Mouse (Mus musculus) liver, embryonic 14.5 days (tissue): Measurements from ENCODE around the gene C5ar1. TPM values are rescaled to one million over a fixed set of nuclear protein-coding genes. Genes with fewer than 3 reads are reported as not detected.

Source experiments
- ATAC-seq: fragments of 200-750 bp; cut with Nextera tagmentation; 2 replicates; pipeline ENCODE4 v1.8.0; 2017; ENCODE audit warnings: moderate number of reproducible peaks, mild to moderate bottlenecking, moderate library complexity; ENCODE audit not compliant: insufficient read depth
- DNase-seq, 3 experiments: peaks; one replicate each; pipeline ENCODE4 v3.0.0-alpha.2; 2012 to 2013; ENCODE audit warnings: low read depth in 3 of 3, low spot score in 3 of 3
- H3K27ac ChIP-seq: fragments of 300-500 bp; sonication (generic); 2 replicates; pipeline ENCODE4 v1.5.1; 2014; ENCODE audit warnings: moderate library complexity, mild to moderate bottlenecking, control low read depth, inconsistent platforms
- H3K27me3 ChIP-seq: fragments of 300-500 bp; sonication (generic); 2 replicates; pipeline ENCODE4 v1.6.1; 2014; ENCODE audit warnings: mild to moderate bottlenecking, low read length, moderate library complexity; ENCODE audit not compliant: control insufficient read depth, insufficient read depth
- H3K36me3 ChIP-seq: fragments of 300-500 bp; sonication (generic); replicated peaks from 2 replicates; pipeline ENCODE4 v1.6.1; 2014; ENCODE audit warnings: low read depth; ENCODE audit not compliant: control insufficient read depth, insufficient read depth
- H3K4me1 ChIP-seq, 2 experiments: fragments of 200-500 bp in 1 of 2; fragments of 300-500 bp in 1 of 2; sonication (generic) in 1 of 2; replicated peaks; 2 replicates each; pipeline ENCODE4 v1.6.1; 2012 to 2014; ENCODE audit warnings: antibody characterized with exemption in 1 of 2, inconsistent platforms in 1 of 2, low read length in 1 of 2; ENCODE audit not compliant: control insufficient read depth in 2 of 2, insufficient read depth in 2 of 2
- H3K4me2 ChIP-seq: fragments of 300-500 bp; sonication (generic); 2 replicates; pipeline ENCODE4 v1.6.1; 2014; ENCODE audit warnings: low read depth, mild to moderate bottlenecking, control low read depth, moderate library complexity
- H3K4me3 ChIP-seq, 2 experiments: fragments of 200-500 bp in 1 of 2; fragments of 300-500 bp in 1 of 2; sonication (generic) in 1 of 2; 2 replicates each; pipeline ENCODE4 v1.5.1; 2012 to 2014; ENCODE audit warnings: low read depth in 2 of 2, low read length in 2 of 2, mild to moderate bottlenecking in 2 of 2, control low read depth in 1 of 2, inconsistent platforms in 1 of 2, moderate library complexity in 1 of 2; ENCODE audit not compliant: insufficient read depth in 1 of 2
- H3K9ac ChIP-seq: fragments of 300-500 bp; sonication (generic); replicated peaks from 2 replicates; pipeline ENCODE4 v1.6.1; 2014; ENCODE audit warnings: mild to moderate bottlenecking, control low read depth, moderate library complexity
- H3K9me3 ChIP-seq: fragments of 300-500 bp; sonication (generic); 2 replicates; pipeline ENCODE4 v1.6.1; 2016; ENCODE audit warnings: low read length, mixed read lengths; ENCODE audit not compliant: control insufficient read depth
- CTCF ChIP-seq: IDR thresholded peaks from 2 replicates; pipeline ENCODE4 v1.5.1; 2016; ENCODE audit warnings: antibody characterized with exemption, low read depth, control low read depth
- EP300 ChIP-seq: IDR thresholded peaks from 2 replicates; pipeline ENCODE4 v1.6.1; 2016; ENCODE audit warnings: antibody characterized with exemption, low read depth
- WGBS: fragments of 180-500 bp; shearing (Covaris S2); extraction: QIAGEN DNeasy Blood & Tissue Kit; methylation state at CpG from one replicate; pipeline ENCODE4 v1.1.7; 2014; ENCODE audit not compliant: insufficient replicate concordance; 5-methylcytosine and 5-hydroxymethylcytosine counted together
- polyA plus RNA-seq, 2 experiments: library from polyadenylated mRNA; depleted of rRNA in 1 of 2; stranded (reverse) in 1 of 2; unstranded in 1 of 2; fragments of >200 nt; fragmentation: Nextera tagmentation in 1 of 2; extraction: Ambion mirVana in 1 of 2; gene quantifications; 2 replicates each; pipeline versions ENCODE4 v1.2.1 to v1.2.3; 2012 to 2014

The C5ar1 gene
- polyA plus RNA-seq, 2 experiments, result 0.95 to 1.9 TPM

DNA sequence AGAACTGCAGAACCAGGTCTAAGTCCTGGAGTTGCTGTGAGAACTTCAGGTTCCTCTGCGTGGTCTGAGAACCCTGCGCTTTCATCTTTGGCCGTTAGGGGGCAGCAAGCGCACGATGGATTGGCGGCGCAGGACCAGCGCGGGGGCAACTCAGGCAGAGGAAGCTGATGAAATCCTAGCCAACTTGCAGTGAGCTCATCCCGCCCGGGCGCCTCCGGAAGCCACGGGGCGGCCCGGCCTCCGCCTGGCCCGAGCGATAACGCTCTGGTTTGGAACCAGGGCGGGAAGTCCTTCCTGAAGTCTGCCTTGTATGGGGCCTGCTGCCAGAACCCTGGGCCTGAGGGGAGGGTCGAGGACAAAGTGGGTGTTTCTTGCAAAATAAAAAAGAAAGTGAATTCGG, 35.5 kb upstream of the C5ar1 start:
- Histone ChIP-seq H3K36me3 (no peaks in the 10 kb centered on the region), H3K27me3 (peaks cover 13% of the 10 kb centered on the region), H3K4me2 (peak overlapping the region; percentile 79), H3K4me3 (peak overlapping the region; percentile 54 to 57), H3K4me1 (peaks cover 15 to 21% of the 10 kb centered on the region in 2 experiments), H3K9me3 (no peaks in the 10 kb centered on the region), H3K27ac (peak overlapping the region; percentile 92), H3K9ac (peak overlapping the region; percentile 70)
- ATAC-seq (peak; percentile 84), DNase-seq (peak; percentile 92 to 95 (median 93))
- TF ChIP-seq EP300 (peak; percentile 93), CTCF (peak; percentile 99)
- under 1% methylated on average over 23 of the region's 23 CpGs for WGBS

DNA sequence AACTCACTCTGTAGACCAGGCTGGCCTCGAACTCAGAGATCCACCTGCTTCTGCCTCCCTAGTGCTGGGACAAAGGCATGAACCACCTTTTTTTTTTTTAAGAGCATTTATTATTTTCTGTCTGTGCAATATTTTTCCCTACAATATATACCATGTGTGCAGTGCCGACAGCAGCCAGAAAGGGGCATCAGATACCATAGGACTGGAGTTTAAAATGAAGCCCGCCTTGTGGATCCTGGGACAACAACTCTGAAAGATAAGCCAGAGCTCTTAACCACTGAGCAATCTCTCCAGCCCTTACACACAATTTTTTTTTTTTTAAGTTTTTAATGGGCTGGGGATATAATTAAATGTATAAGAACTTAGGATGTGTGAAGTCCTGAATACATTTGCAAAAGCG, 35.0 kb upstream of the C5ar1 start:
- peak overlapping the region; percentile 79 for H3K4me2 ChIP-seq
- H3K4me1 ChIP-seq, result peaks cover 15 to 21% of the 10 kb centered on the region in 2 experiments
- no peaks in the 10 kb centered on the region for H3K9me3 ChIP-seq
- H3K36me3 ChIP-seq, result no peaks in the 10 kb centered on the region
- no peak for TF ChIP-seq EP300
- TF ChIP-seq CTCF, result no peak
- DNase-seq (peak in 1 of 3 experiments; percentile 79), ATAC-seq (peak; percentile 42)
- H3K9ac ChIP-seq, result peak overlapping the region; percentile 69
- H3K27ac ChIP-seq, result peak overlapping the region; percentile 92
- H3K27me3 ChIP-seq, result peaks cover 8% of the 10 kb centered on the region
- peak overlapping the region; percentile 40 to 54 for H3K4me3 ChIP-seq
- WGBS, result 8% methylated on average over 4 of the region's 4 CpGs

DNA sequence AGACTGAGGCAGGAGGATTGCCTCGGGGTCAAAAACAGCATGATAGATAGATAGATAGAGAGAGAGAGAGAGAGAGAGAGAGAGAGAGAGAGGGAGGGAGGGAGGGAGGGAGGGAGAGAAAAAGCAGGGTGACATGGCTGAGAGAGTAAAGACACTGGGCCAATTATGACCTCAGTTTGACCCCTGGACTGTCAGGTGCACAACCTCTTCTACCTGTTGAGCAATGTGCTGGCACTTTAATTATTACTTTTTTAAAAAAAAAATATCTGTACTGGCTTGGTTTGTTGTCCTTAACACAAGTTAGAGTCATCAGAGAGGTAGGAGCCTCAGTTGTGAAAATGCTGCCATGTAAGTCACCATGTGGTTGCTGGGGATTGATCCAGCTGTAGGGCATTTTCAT, 28.5 kb upstream of the C5ar1 start:
- no peak overlapping the region for H3K4me3 ChIP-seq
- 41% methylated on average over 1 of the region's 1 CpGs for WGBS
- DNase-seq (no peak), ATAC-seq (no peak)
- peaks cover 9 to 15% of the 10 kb centered on the region in 2 experiments for H3K4me1 ChIP-seq
- H3K9me3 ChIP-seq, result no peaks in the 10 kb centered on the region
- H3K36me3 ChIP-seq, result peaks cover 13% of the 10 kb centered on the region
- no peak overlapping the region for H3K4me2 ChIP-seq
- H3K27ac ChIP-seq, result no peak overlapping the region
- TF ChIP-seq CTCF (no peak), EP300 (no peak)
- H3K27me3 ChIP-seq, result no peaks in the 10 kb centered on the region
- H3K9ac ChIP-seq, result no peak overlapping the region

DNA sequence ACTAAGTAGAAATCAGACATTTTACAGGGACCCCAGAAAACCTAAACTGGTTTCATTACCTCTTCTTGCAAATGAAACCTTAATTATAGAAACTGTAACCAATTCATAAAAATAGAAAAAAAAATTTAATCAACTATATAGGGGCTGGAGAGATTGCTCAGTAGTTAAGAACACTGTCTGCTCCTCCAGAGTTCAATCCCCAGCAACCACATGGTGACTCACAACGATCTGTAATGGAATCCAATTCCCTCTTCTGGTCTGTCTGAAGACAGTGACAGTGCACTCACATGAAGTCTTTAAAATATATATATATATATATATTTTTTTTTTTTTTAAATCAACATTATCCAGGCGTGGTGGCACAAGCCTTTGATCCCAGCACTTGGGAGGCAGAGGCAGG, 27.7 kb upstream of the C5ar1 start:
- Histone ChIP-seq H3K4me3 (peak overlapping the region; percentile 63 to 84; a peak in 3 of 4 replicates), H3K27ac (peak overlapping the region; percentile 81; the same call in 1 of the 2 replicates), H3K4me1 (peaks cover 9 to 15% of the 10 kb centered on the region in 2 experiments), H3K9me3 (no peaks in the 10 kb centered on the region), H3K4me2 (peak overlapping the region; percentile 81), H3K9ac (peak overlapping the region; percentile 81), H3K36me3 (peaks cover 21% of the 10 kb centered on the region), H3K27me3 (no peaks in the 10 kb centered on the region)
- ATAC-seq, result no peak
- WGBS, result 62% methylated on average over 2 of the region's 2 CpGs
- DNase-seq, result no peak
- TF ChIP-seq CTCF (no peak), EP300 (no peak)

DNA sequence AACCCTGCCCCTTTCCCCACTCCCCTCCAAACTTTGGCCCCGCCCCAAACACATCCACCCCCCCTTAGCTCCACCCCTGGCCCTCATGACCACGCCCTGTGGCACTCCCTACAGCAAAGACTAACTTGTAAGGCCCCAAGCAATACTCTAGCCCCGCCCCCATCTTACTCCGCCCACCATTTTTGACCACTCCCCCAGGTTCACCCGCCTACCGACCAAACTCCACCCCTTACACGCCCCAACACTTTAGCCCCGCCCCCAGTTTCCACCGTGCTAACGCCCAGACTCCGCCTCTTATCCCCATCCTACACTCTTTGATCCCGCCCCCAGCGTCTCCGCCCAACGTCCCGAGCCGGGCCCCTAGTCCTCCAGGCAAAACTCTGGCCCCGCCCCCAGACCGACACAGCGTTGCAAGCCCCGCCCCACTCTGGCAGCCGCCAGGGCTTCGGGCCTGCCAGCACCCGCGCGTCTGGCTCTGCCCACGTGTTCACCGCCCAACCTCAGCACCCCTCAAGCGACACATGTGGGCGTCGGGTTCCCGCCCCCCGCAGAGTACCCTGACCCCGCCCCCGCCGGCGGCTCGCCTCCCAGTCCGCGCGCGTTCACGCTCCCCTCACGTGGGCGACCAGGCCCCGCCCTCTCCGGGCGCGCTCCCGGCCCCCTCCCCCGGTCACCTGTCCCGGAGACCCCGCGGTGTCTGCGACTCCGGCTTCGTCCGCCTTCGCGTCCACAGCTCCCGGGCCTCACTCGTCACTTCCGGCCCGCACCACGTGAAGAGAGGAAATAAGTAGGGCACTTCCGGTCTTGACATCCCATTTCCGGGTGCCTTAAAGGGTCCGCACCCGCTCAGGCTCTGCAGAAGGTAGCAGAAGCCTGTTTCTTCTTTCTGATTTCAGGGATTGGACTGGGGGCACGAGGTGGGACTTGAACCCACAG, 27.0 kb upstream of the C5ar1 start, which contains the start of gene Ccdc9:
TSS of gene Ccdc9 (minus strand) at position 770 of the 936 bp plus-strand sequence.
- H3K9me3 ChIP-seq, result no peaks in the 10 kb centered on the region
- H3K9ac ChIP-seq, result peak within 1 kb of the TSS; percentile 81
- peak within 1 kb of the TSS; percentile 63 to 84 for H3K4me3 ChIP-seq
- TF ChIP-seq EP300 (no peak), CTCF (no peak)
- under 1% methylated on average over 70 of the region's 70 CpGs for WGBS
- H3K27ac ChIP-seq, result peak within 1 kb of the TSS; percentile 81
- DNase-seq (peak; percentile 94 to 97 (median 96)), ATAC-seq (peak; percentile 86)
- H3K36me3 ChIP-seq, result peaks cover 27% of the 10 kb centered on the region
- H3K4me2 ChIP-seq, result peak within 1 kb of the TSS; percentile 81
- H3K27me3 ChIP-seq, result no peaks in the 10 kb centered on the region
- peaks cover 9 to 15% of the 10 kb centered on the region in 2 experiments for H3K4me1 ChIP-seq
